Mouse (Mus musculus) cerebellum, postnatal 36 days (tissue): ENCODE data around the gene Cabs1.

Source experiments
- DNase-seq, 2 experiments: peaks; one replicate each; pipeline ENCODE4 v3.0.0; 2021 to 2022; ENCODE audit warnings: mixed read lengths in 2 of 2

Cabs1 gene

DNA sequence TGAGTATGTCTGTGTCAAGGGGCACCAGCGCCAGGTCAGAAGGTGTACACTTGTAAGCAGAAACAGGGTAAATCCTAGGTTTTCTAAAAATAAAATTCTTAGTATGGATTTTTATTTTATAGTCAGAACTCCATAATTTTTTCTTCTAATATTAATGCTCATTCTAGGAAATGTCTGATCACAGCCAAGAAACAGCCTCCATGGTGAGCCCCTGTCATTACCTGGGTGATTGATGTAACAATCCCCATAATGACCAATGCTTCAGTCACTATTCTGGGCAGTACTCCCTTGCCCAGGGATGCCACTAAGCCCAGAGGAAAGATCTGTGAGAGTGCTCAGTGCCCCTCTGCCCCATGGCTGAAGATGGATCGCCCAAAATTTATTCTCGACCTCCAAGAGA is at the start of gene Cabs1:
TSS of gene Cabs1 (plus strand) at position 301 of the 400 bp plus-strand sequence.
- no peak for DNase-seq

DNA sequence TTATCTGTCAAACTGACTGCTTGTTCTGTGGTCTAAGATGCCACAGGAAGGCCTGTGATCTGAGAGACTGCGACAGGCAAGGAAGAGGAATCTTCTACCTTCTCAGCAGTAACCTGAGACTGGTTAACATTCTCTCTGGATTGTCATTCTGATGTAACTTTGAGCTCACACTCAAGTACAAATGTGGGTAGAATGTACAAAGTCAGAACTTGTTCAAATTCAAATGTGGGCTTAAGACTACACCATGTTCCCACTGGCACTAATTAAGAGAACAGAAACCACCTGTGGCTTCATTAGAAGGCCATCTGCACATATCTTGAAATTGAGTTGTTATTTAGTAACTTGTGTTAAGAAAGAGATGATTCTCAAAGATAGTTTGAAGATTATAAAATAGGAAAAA is 47.6 kb upstream of the Cabs1 start:
- DNase-seq: no peak

DNA sequence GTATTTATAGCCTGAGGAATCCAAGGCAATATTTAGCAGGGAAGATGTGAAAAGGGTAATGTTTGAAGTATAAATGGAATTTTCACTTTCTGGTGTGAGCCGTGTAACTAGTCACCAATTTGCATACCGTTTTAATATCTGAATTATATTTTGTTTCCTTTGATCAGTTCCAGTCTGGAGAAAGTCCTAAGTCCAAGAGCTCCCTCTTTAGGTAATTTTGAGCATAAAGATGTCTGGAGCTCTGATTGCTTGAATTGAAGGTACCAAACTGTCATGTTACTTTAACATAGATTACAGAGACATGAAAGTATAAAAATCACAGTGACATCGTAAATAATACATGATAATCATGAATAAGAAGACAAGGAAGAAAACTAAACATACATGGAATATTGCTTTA is 38.5 kb upstream of the Cabs1 start:
- DNase-seq: no peak

DNA sequence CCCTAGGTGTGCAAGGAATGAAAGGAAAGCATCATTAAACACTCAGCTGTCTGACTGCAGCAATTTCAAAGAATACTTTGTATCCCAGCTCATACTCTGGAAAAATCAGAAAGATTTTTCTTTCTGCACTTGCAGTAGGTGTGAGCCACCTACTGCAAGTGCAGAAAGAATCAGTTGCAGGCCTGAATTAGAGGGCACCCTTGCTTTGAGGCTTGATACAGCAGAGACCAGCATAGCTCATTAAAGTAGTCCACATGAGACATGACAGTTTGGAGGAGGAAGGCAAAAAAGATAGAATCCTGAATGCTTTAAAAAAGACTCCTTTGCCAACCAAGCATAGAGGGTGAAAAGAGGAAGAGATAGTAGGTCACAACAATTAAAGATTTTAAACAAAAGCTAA is 36.7 kb upstream of the Cabs1 start:
- no peak for DNase-seq

DNA sequence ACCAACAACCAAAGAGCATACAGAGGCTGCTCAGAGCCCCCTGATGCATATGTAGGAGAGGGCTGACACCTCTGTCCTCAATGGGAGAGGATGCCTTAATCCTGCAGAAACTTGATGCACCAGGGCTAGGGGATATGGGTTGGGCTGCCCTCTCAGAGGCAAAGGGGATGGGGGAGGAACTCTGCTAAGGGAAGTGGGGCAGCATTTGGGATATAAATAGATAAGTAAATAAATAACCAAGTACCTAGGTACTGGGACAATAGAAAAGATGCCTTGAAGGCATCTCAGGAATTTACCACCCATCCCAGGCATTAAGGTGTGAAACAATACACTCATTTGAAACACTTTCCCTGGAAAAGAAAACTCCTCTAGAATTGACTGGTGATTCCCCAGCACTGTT is 27.4 kb upstream of the Cabs1 start:
- no peak for DNase-seq

DNA sequence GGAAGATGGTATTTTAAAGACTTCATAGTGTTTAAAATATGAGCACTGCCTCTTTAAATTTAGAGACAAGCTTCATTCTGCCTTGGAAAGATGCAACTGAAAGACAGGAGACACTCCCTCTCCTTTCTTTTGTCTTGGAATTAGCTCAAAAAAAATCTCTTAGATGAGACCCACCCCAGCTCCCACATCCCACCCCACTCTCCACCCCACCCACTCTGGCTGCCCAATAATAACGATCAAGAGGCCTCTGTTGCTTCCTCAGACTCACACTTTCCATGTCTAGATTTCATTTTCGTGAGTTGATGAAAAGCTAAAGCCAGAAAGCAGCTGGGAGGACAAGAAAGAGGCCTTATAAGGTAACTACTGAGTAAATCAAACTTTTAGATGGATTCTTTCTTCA is 10.0 kb upstream of the Cabs1 start, which contains the start of the genes 2310003L06Rik and Gm28434:
TSS of gene 2310003L06Rik (plus strand) at position 259 of the 400 bp plus-strand sequence.
TSS of gene Gm28434 (plus strand) at position 317 of the 400 bp plus-strand sequence.
- no peak for DNase-seq

DNA sequence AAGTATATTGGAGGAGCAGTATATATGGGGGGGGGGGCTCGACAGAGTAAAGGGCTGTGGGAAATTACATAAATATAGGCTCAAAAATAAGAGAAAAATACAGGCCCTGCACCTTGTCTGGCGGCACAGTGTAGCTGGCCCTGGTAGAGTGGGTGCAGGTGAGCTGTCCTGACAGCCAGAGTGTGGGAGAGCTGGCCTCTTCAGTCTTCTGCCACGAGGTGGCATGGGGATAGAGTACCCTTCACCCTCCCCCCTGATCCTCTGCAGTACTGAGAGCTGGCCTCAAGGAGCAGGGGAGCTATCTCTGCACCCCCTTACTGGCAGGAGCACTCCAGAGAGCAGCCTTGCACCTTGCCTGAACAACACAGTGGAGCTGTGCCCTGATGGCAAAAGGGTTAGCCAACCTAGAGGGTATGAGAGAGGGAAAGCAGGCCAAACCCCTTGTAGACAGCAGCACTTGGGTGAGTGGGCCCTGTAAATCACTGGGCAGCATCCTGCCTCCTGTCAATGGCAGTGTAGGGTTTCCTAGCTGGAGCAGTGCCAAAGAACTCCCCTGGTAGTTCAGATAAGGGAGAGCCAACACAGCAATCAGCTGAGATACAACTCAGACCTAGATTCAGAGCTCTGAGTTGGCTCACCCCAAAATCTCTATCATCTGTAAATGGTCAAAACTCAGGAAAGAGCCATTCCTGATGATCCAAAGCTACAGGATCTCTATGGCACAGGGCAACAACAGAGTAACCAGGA is 3.4 kb downstream of the Cabs1 start:
- no peak for DNase-seq

DNA sequence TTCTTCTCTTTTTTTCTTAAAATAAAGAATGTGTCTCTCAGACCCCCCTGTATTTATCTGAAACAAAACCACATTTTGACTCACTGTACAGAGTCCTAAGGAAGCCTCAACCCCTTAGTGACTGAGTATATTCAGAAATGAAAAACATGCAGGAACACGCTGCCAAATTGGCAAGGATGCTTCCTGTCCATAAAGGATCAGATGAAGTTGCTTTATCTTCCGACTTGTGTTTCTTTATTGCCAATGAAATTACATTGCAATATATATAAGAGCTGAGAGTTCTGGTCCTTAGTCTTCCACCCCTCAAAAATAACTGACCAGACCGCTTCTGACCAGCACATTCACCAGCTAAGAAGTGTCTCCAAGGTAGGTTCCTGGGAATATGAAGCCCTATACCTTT is 23.0 kb downstream of the Cabs1 start, which contains the start of gene Smr3a:
TSS of gene Smr3a (plus strand) at position 301 of the 400 bp plus-strand sequence.
- no peak for DNase-seq

DNA sequence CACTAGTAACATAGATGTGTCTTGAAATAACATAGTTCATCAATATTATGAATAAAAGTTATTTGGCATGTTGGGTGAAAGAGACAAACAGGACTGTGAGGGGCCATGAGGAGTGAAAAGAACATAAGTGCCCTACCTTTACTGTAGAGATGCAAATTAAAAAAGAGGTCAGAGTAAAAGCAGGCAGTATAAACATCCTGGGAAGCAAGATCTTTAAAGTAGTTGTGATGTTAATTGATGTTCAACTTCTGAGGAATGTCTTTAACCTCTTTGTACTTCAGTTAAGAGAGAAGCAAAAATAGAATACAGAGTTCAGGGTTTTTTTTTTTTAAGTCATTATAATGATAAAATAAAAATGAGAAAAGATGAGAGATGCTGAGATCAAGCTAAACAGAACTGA is 26.0 kb downstream of the Cabs1 start:
- no peak for DNase-seq
